8 mouse cellular contexts compared by ENCODE assay signal in genomic region chr6:72401875-72402274, GRCm38 (mm10). TPM values are rescaled to one million over a fixed set of nuclear protein-coding genes. Genes with fewer than 3 reads are reported as not detected.
DNase-seq lines count a peak whose midpoint lies in the region; ATAC-seq and TF ChIP-seq lines count a peak whose summit lies in the region.

No protein-coding gene starts in this region.

- no peak overlapping the region for H3K9ac ChIP-seq in liver, embryonic 11.5 days (ENCODE audit: low read depth, low read length)
- no peak overlapping the region for H3K9ac ChIP-seq in intestine, embryonic 14.5 days (ENCODE audit: low read length)
- no peak overlapping the region for H3K9ac ChIP-seq in limb, embryonic 14.5 days (ENCODE audit: low read depth, low read length, severe bottlenecking)

- no peak overlapping the region for H3K4me2 ChIP-seq in liver, embryonic 11.5 days
- H3K4me2 ChIP-seq in intestine, embryonic 14.5 days (ENCODE audit: low read length): no peak overlapping the region
- no peak overlapping the region for H3K4me2 ChIP-seq in limb, embryonic 14.5 days (replicated peaks; ENCODE audit: low read depth, low read length, severe bottlenecking)

- DNase-seq in liver: peak; percentile 81
- no peak for DNase-seq in liver, embryonic 11.5 days (ENCODE audit: low spot score)
- peak; percentile 49 to 51 for DNase-seq in adrenal gland, postnatal 4 days (ENCODE audit: low spot score in 2 of 2)
- DNase-seq in intestine, embryonic 14.5 days (ENCODE audit: low spot score): peak; percentile 79
- peak; percentile 55 for DNase-seq in limb, embryonic 14.5 days (ENCODE audit: low spot score)
- DNase-seq in ovary, adult 18-20 months (ENCODE audit: low spot score): peak; percentile 36
- peak; percentile 79 for DNase-seq in thymus, adult 2 months

- no peak for TF ChIP-seq CTCF in thymus, adult 2 months (IDR thresholded peaks at IDR 0.05; ENCODE audit: borderline replicate concordance, control insufficient read depth, extremely low read depth, insufficient read depth, low read length, poor library complexity)

- H3K36me3 ChIP-seq in liver, embryonic 11.5 days (ENCODE audit: control insufficient read depth, insufficient read depth, low read length): no peaks in the 10 kb centered on the region
- H3K36me3 ChIP-seq in intestine, embryonic 14.5 days (ENCODE audit: control insufficient read depth, insufficient read depth, low read length): no peaks in the 10 kb centered on the region
- no peaks in the 10 kb centered on the region for H3K36me3 ChIP-seq in limb, embryonic 14.5 days (ENCODE audit: control insufficient read depth, insufficient read depth, low read length)
- no peaks in the 10 kb centered on the region for H3K36me3 ChIP-seq in thymus, adult 2 months (ENCODE audit: control insufficient read depth, insufficient read depth, low read length)

- TF ChIP-seq POLR2A in limb, embryonic 14.5 days (IDR thresholded peaks at IDR 0.05; ENCODE audit: borderline replicate concordance, extremely low read depth, insufficient read depth, insufficient read length): no peak
- TF ChIP-seq POLR2A in thymus, adult 2 months (IDR thresholded peaks at IDR 0.05; ENCODE audit: control insufficient read depth, extremely low read depth, insufficient read depth, low read length, poor library complexity): no peak

- no peak for ATAC-seq in liver, embryonic 11.5 days (replicated peaks; ENCODE audit: low FRiP score)
- ATAC-seq in erythroid progenitor cell, adult 5-6 weeks (replicated peaks; ENCODE audit: low FRiP score, poor library complexity, severe bottlenecking): peak; percentile 90
- ATAC-seq in intestine, embryonic 14.5 days (replicated peaks; ENCODE audit: low FRiP score, low TSS enrichment, low read depth): no peak
- ATAC-seq in limb, embryonic 14.5 days (ENCODE audit: low FRiP score, low read depth): no peak

- no peak overlapping the region for H3K27ac ChIP-seq in liver, embryonic 11.5 days (ENCODE audit: low read depth, low read length)
- H3K27ac ChIP-seq in intestine, embryonic 14.5 days (ENCODE audit: low read depth): no peak overlapping the region
- no peak overlapping the region for H3K27ac ChIP-seq in limb, embryonic 14.5 days (replicated peaks; ENCODE audit: low read depth, low read length)
- H3K27ac ChIP-seq in thymus, adult 2 months (ENCODE audit: control insufficient read depth, insufficient read depth, low read length): no peak overlapping the region

- WGBS in liver, embryonic 11.5 days: 20% methylated on average over 7 of the region's 7 CpGs
- WGBS in intestine, embryonic 14.5 days: 17% methylated on average over 7 of the region's 7 CpGs
- 14% methylated on average over 7 of the region's 7 CpGs for WGBS in limb, embryonic 14.5 days
- 21% methylated on average over 7 of the region's 7 CpGs for WGBS in thymus, adult 2 months

- H3K9me3 ChIP-seq in liver, embryonic 11.5 days (ENCODE audit: control insufficient read depth, low read length): no peaks in the 10 kb centered on the region
- H3K9me3 ChIP-seq in intestine, embryonic 14.5 days (ENCODE audit: control insufficient read depth, low read length): no peaks in the 10 kb centered on the region
- no peaks in the 10 kb centered on the region for H3K9me3 ChIP-seq in limb, embryonic 14.5 days (ENCODE audit: control insufficient read depth, low read length)

- no peaks in the 10 kb centered on the region for H3K27me3 ChIP-seq in liver, embryonic 11.5 days (replicated peaks; ENCODE audit: control insufficient read depth, insufficient read depth, low read length)
- no peaks in the 10 kb centered on the region for H3K27me3 ChIP-seq in intestine, embryonic 14.5 days (replicated peaks; ENCODE audit: control insufficient read depth, insufficient read depth, low read length)
- H3K27me3 ChIP-seq in limb, embryonic 14.5 days (ENCODE audit: control insufficient read depth, insufficient read depth, low read length): no peaks in the 10 kb centered on the region
- no peaks in the 10 kb centered on the region for H3K27me3 ChIP-seq in thymus, adult 2 months (ENCODE audit: control insufficient read depth, insufficient read depth, low read length)

- no peak overlapping the region for H3K4me3 ChIP-seq in liver, embryonic 11.5 days (ENCODE audit: low read depth, low read length)
- no peak overlapping the region for H3K4me3 ChIP-seq in intestine, embryonic 14.5 days (ENCODE audit: low read depth, low read length)
- no peak overlapping the region for H3K4me3 ChIP-seq in limb, embryonic 14.5 days (replicated peaks; ENCODE audit: low read length)
- H3K4me3 ChIP-seq in thymus, adult 2 months (ENCODE audit: control insufficient read depth, insufficient read depth, low read length): no peak overlapping the region

- H3K4me1 ChIP-seq in liver, embryonic 11.5 days (replicated peaks; ENCODE audit: control insufficient read depth, insufficient read depth, low read length): peaks cover 8% of the 10 kb centered on the region
- H3K4me1 ChIP-seq in intestine, embryonic 14.5 days (replicated peaks; ENCODE audit: control insufficient read depth, insufficient read depth, low read length): no peaks in the 10 kb centered on the region
- H3K4me1 ChIP-seq in limb, embryonic 14.5 days (ENCODE audit: control insufficient read depth, insufficient read depth, low read length): no peaks in the 10 kb centered on the region
- H3K4me1 ChIP-seq in thymus, adult 2 months (replicated peaks; ENCODE audit: control insufficient read depth, insufficient read depth, low read length): no peaks in the 10 kb centered on the region

RNA-seq across cellular contexts. Expression of gene Vamp8, which starts 11.4 kb away (rescaled TPM):
- polyA plus RNA-seq in liver, embryonic 11.5 days (2014; fragmentation: Nextera tagmentation; extraction: Ambion mirVana): 265 and 274 TPM in 2 replicates
- total RNA-seq in adrenal gland, postnatal 4 days (2021): 100 to 1,000 TPM; 120 to 136 TPM
- total RNA-seq in erythroid progenitor cell, adult 5-6 weeks (2015; ENCODE audit: low replicate concordance): 234 and 259 TPM in 2 replicates
- total RNA-seq in erythroid progenitor cell, adult 5-6 weeks (2017; ENCODE audit: low replicate concordance): 212 and 229 TPM in 2 replicates
- polyA plus RNA-seq in intestine, embryonic 14.5 days (2014; fragmentation: Nextera tagmentation; extraction: Ambion mirVana): 177 and 183 TPM in 2 replicates
- polyA plus RNA-seq in limb, embryonic 14.5 days (2012; rRNA removed): 110 and 125 TPM in 2 replicates
- polyA plus RNA-seq in limb, embryonic 14.5 days (2014; fragmentation: Nextera tagmentation; extraction: Ambion mirVana): 163 and 173 TPM in 2 replicates
- polyA plus RNA-seq in thymus, adult 2 months (2012; rRNA removed): 104 and 149 TPM in 2 replicates

RNA-seq across cellular contexts. Expression of gene Ggcx, which starts 12.2 kb away (rescaled TPM):
- 24.1 and 26.9 TPM in 2 replicates for polyA plus RNA-seq in liver, embryonic 11.5 days (2014; fragmentation: Nextera tagmentation; extraction: Ambion mirVana)
- total RNA-seq in adrenal gland, postnatal 4 days (2021): 10 to 100 TPM; 45.5 to 48.9 TPM
- 1.4 and 7.1 TPM in 2 replicates for total RNA-seq in erythroid progenitor cell, adult 5-6 weeks (2015; ENCODE audit: low replicate concordance)
- total RNA-seq in erythroid progenitor cell, adult 5-6 weeks (2017; ENCODE audit: low replicate concordance): 2.6 and 5.9 TPM in 2 replicates
- 12.8 and 17.7 TPM in 2 replicates for polyA plus RNA-seq in intestine, embryonic 14.5 days (2014; fragmentation: Nextera tagmentation; extraction: Ambion mirVana)
- 44.9 and 59.8 TPM in 2 replicates for polyA plus RNA-seq in limb, embryonic 14.5 days (2012; rRNA removed)
- 15.3 and 18.4 TPM in 2 replicates for polyA plus RNA-seq in limb, embryonic 14.5 days (2014; fragmentation: Nextera tagmentation; extraction: Ambion mirVana)
- 14.0 and 15.3 TPM in 2 replicates for polyA plus RNA-seq in thymus, adult 2 months (2012; rRNA removed)

RNA-seq across cellular contexts. Expression of gene Vamp5, which starts 21.6 kb away (rescaled TPM):
- polyA plus RNA-seq in liver, embryonic 11.5 days (2014; fragmentation: Nextera tagmentation; extraction: Ambion mirVana): 164 and 181 TPM in 2 replicates
- total RNA-seq in adrenal gland, postnatal 4 days (2021): 10 to 100 TPM; 33.0 to 40.5 TPM
- 85.1 and 98.0 TPM in 2 replicates for total RNA-seq in erythroid progenitor cell, adult 5-6 weeks (2015; ENCODE audit: low replicate concordance)
- total RNA-seq in erythroid progenitor cell, adult 5-6 weeks (2017; ENCODE audit: low replicate concordance): 23.8 and 24.3 TPM in 2 replicates
- 19.6 and 21.4 TPM in 2 replicates for polyA plus RNA-seq in intestine, embryonic 14.5 days (2014; fragmentation: Nextera tagmentation; extraction: Ambion mirVana)
- 14.5 and 16.6 TPM in 2 replicates for polyA plus RNA-seq in limb, embryonic 14.5 days (2012; rRNA removed)
- polyA plus RNA-seq in limb, embryonic 14.5 days (2014; fragmentation: Nextera tagmentation; extraction: Ambion mirVana): 20.8 and 24.5 TPM in 2 replicates
- polyA plus RNA-seq in thymus, adult 2 months (2012; rRNA removed): 18.2 and 24.0 TPM in 2 replicates

RNA-seq across cellular contexts. Expression of gene Rnf181, which starts 35.1 kb away (rescaled TPM):
- polyA plus RNA-seq in liver, embryonic 11.5 days (2014; fragmentation: Nextera tagmentation; extraction: Ambion mirVana): 106 and 112 TPM in 2 replicates
- total RNA-seq in adrenal gland, postnatal 4 days (2021): 100 to 1,000 TPM; 329 to 344 TPM
- total RNA-seq in erythroid progenitor cell, adult 5-6 weeks (2015; ENCODE audit: low replicate concordance): 68.5 and 96.0 TPM in 2 replicates
- total RNA-seq in erythroid progenitor cell, adult 5-6 weeks (2017; ENCODE audit: low replicate concordance): 56.4 and 69.8 TPM in 2 replicates
- 96.9 and 98.0 TPM in 2 replicates for polyA plus RNA-seq in intestine, embryonic 14.5 days (2014; fragmentation: Nextera tagmentation; extraction: Ambion mirVana)
- polyA plus RNA-seq in limb, embryonic 14.5 days (2012; rRNA removed): 65.7 and 79.5 TPM in 2 replicates
- polyA plus RNA-seq in limb, embryonic 14.5 days (2014; fragmentation: Nextera tagmentation; extraction: Ambion mirVana): 84.4 and 85.6 TPM in 2 replicates
- polyA plus RNA-seq in thymus, adult 2 months (2012; rRNA removed): 90.7 and 98.9 TPM in 2 replicates

RNA-seq across cellular contexts. Expression of gene Mat2a, which starts 37.5 kb away (rescaled TPM):
- polyA plus RNA-seq in liver, embryonic 11.5 days (2014; fragmentation: Nextera tagmentation; extraction: Ambion mirVana): 426 and 477 TPM in 2 replicates
- total RNA-seq in adrenal gland, postnatal 4 days (2021): 100 to 1,000 TPM; 237 to 266 TPM
- total RNA-seq in erythroid progenitor cell, adult 5-6 weeks (2015; ENCODE audit: low replicate concordance): 299 and 345 TPM in 2 replicates
- 107 TPM in 2 replicates for total RNA-seq in erythroid progenitor cell, adult 5-6 weeks (2017; ENCODE audit: low replicate concordance)
- polyA plus RNA-seq in intestine, embryonic 14.5 days (2014; fragmentation: Nextera tagmentation; extraction: Ambion mirVana): 378 and 409 TPM in 2 replicates
- 252 and 285 TPM in 2 replicates for polyA plus RNA-seq in limb, embryonic 14.5 days (2012; rRNA removed)
- 352 and 392 TPM in 2 replicates for polyA plus RNA-seq in limb, embryonic 14.5 days (2014; fragmentation: Nextera tagmentation; extraction: Ambion mirVana)
- 140 and 162 TPM in 2 replicates for polyA plus RNA-seq in thymus, adult 2 months (2012; rRNA removed)
